Mouse (Mus musculus) liver, embryonic 15.5 days (tissue): Measurements from ENCODE around the gene Zmynd15. TPM values are rescaled to one million over a fixed set of nuclear protein-coding genes. Genes with fewer than 3 reads are reported as not detected.
"Not testable (repeated sequence)": the region's sequence is repeated elsewhere in the genome, so short reads cannot be mapped to it uniquely, and the experiment has no call there.

Source experiments
- ATAC-seq: fragments of 200-750 bp; cut with Nextera tagmentation; 2 replicates; pipeline ENCODE4 v1.8.0; 2017; ENCODE audit warnings: moderate number of reproducible peaks, mild to moderate bottlenecking, moderate library complexity; ENCODE audit not compliant: insufficient read depth
- H3K27ac ChIP-seq: fragments of 300-500 bp; sonication (generic); replicated peaks from 2 replicates; pipeline ENCODE4 v1.5.1; 2015; ENCODE audit warnings: mild to moderate bottlenecking, inconsistent platforms
- H3K27me3 ChIP-seq: fragments of 300-500 bp; sonication (generic); 2 replicates; pipeline ENCODE4 v1.6.1; 2015; ENCODE audit warnings: mild to moderate bottlenecking, inconsistent platforms
- H3K36me3 ChIP-seq: fragments of 300-500 bp; sonication (generic); replicated peaks from 2 replicates; pipeline ENCODE4 v1.6.1; 2015; ENCODE audit warnings: moderate library complexity, mild to moderate bottlenecking, inconsistent platforms
- H3K4me1 ChIP-seq: fragments of 300-500 bp; sonication (generic); replicated peaks from 2 replicates; pipeline ENCODE4 v1.6.1; 2015; ENCODE audit warnings: inconsistent platforms
- H3K4me2 ChIP-seq: fragments of 300-500 bp; sonication (generic); 2 replicates; pipeline ENCODE4 v1.6.1; 2015; ENCODE audit warnings: moderate library complexity, mild to moderate bottlenecking, inconsistent platforms
- H3K4me3 ChIP-seq: fragments of 300-500 bp; sonication (generic); replicated peaks from 2 replicates; pipeline ENCODE4 v1.5.1; 2015; ENCODE audit warnings: mild to moderate bottlenecking, inconsistent platforms
- H3K9ac ChIP-seq: fragments of 300-500 bp; sonication (generic); 2 replicates; pipeline ENCODE4 v1.6.1; 2015; ENCODE audit warnings: moderate library complexity, mild to moderate bottlenecking, inconsistent platforms
- H3K9me3 ChIP-seq: fragments of 300-500 bp; sonication (generic); replicated peaks from 2 replicates; pipeline ENCODE4 v1.6.1; 2016; ENCODE audit warnings: inconsistent platforms
- WGBS: fragments of 180-500 bp; shearing (Covaris S2); methylation state at CpG from one replicate; pipeline ENCODE4 v1.1.7; 2015; ENCODE audit warnings: mixed read lengths; ENCODE audit not compliant: insufficient replicate concordance; 5-methylcytosine and 5-hydroxymethylcytosine counted together
- polyA plus RNA-seq: library from polyadenylated mRNA; unstranded; fragments of >200 nt; fragmentation: Nextera tagmentation; extraction: Ambion mirVana; gene quantifications from 2 replicates; pipeline ENCODE4 v1.2.1, GENCODE M21; 2015

Zmynd15 gene
- polyA plus RNA-seq, 1 experiment from 2014 or later, result 0.22 TPM

- H3K4me2 ChIP-seq, result no peak overlapping the region
- no peak overlapping the region for H3K4me3 ChIP-seq
- no peaks in the 10 kb centered on the region for H3K36me3 ChIP-seq
- H3K27me3 ChIP-seq, result peaks cover 2% of the 10 kb centered on the region; the same call in 1 of the 2 replicates
- no peak for ATAC-seq
- no peak overlapping the region for H3K9ac ChIP-seq
- H3K27ac ChIP-seq, result no peak overlapping the region
- 0 out of 2 replicates have a peak, but pooled peaks cover 2% of the 10 kb centered on the region for H3K4me1 ChIP-seq
- H3K9me3 ChIP-seq, result no peaks in the 10 kb centered on the region
Observed at GRCm38 (mm10) chr11:70472716-70473115, 13.5 kb downstream of the Zmynd15 start.

- not testable (repeated sequence) for H3K27ac ChIP-seq, H3K36me3 ChIP-seq, H3K9ac ChIP-seq, H3K27me3 ChIP-seq, H3K4me1 ChIP-seq, H3K4me2 ChIP-seq, H3K9me3 ChIP-seq, ATAC-seq, H3K4me3 ChIP-seq
- 63% methylated on average over 5 of the region's 5 CpGs for WGBS
Observed at GRCm38 (mm10) chr11:70473291-70473690, 14.1 kb downstream of the Zmynd15 start.

- no peak for ATAC-seq
- Histone ChIP-seq H3K4me3 (no peak overlapping the region), H3K27me3 (0 out of 2 replicates have a peak, but pooled peaks cover 3% of the 10 kb centered on the region), H3K4me1 (0 out of 2 replicates have a peak, but pooled peaks cover 2% of the 10 kb centered on the region), H3K9ac (no peak overlapping the region), H3K36me3 (no peaks in the 10 kb centered on the region), H3K27ac (no peak overlapping the region), H3K4me2 (no peak overlapping the region), H3K9me3 (no peaks in the 10 kb centered on the region)
- 59% methylated on average over 12 of the region's 12 CpGs for WGBS
Observed at GRCm38 (mm10) chr11:70474872-70475534, 15.8 kb downstream of the Zmynd15 start.

- 35% methylated on average over 2 of the region's 2 CpGs for WGBS
Observed at GRCm38 (mm10) chr11:70485498-70485897, 26.3 kb downstream of the Zmynd15 start.

GRCm38 (mm10) chr11:70487816-70488215 lies 28.6 kb downstream of the Zmynd15 start:
- ATAC-seq, result no peak
- Histone ChIP-seq H3K4me1 (no peaks in the 10 kb centered on the region), H3K9me3 (no peaks in the 10 kb centered on the region), H3K4me3 (no peak overlapping the region), H3K36me3 (no peaks in the 10 kb centered on the region), H3K27me3 (no peaks in the 10 kb centered on the region), H3K27ac (no peak overlapping the region), H3K4me2 (no peak overlapping the region), H3K9ac (no peak overlapping the region)
- 33% methylated on average over 4 of the region's 4 CpGs for WGBS

More at GRCm38 (mm10) chr11:70485498-70485897, 26.3 kb downstream of the Zmynd15 start:
- Histone ChIP-seq H3K27me3 (no peaks in the 10 kb centered on the region), H3K27ac (no peak overlapping the region), H3K4me1 (no peaks in the 10 kb centered on the region), H3K9me3 (no peaks in the 10 kb centered on the region), H3K4me3 (no peak overlapping the region), H3K4me2 (no peak overlapping the region), H3K36me3 (no peaks in the 10 kb centered on the region), H3K9ac (no peak overlapping the region)
- ATAC-seq, result no peak

GRCm38 (mm10) chr11:70489138-70489537 lies 29.9 kb downstream of the Zmynd15 start:
- Histone ChIP-seq H3K36me3 (no peaks in the 10 kb centered on the region), H3K4me1 (no peaks in the 10 kb centered on the region), H3K27me3 (no peaks in the 10 kb centered on the region), H3K9ac (no peak overlapping the region), H3K4me3 (no peak overlapping the region), H3K4me2 (no peak overlapping the region), H3K27ac (no peak overlapping the region), H3K9me3 (no peaks in the 10 kb centered on the region)
- WGBS, result 55% methylated on average over 3 of the region's 3 CpGs
- ATAC-seq, result no peak

- no peak overlapping the region for H3K4me2 ChIP-seq
- no peaks in the 10 kb centered on the region for H3K4me1 ChIP-seq
- no peak for ATAC-seq
- 19% methylated on average over 6 of the region's 6 CpGs for WGBS
- H3K9ac ChIP-seq, result no peak overlapping the region
- H3K27ac ChIP-seq, result no peak overlapping the region
- no peak overlapping the region for H3K4me3 ChIP-seq
- no peaks in the 10 kb centered on the region for H3K36me3 ChIP-seq
- H3K27me3 ChIP-seq, result no peaks in the 10 kb centered on the region
- no peaks in the 10 kb centered on the region for H3K9me3 ChIP-seq
Observed at GRCm38 (mm10) chr11:70489684-70490083, 30.5 kb downstream of the Zmynd15 start.

GRCm38 (mm10) chr11:70499566-70500475 lies 40.6 kb downstream of the Zmynd15 start:
- Histone ChIP-seq H3K4me1 (peaks cover 14% of the 10 kb centered on the region), H3K27me3 (0 out of 2 replicates have a peak, but pooled peaks cover 4% of the 10 kb centered on the region), H3K9ac (no peak overlapping the region), H3K4me2 (no peak overlapping the region), H3K4me3 (no peak overlapping the region), H3K36me3 (no peaks in the 10 kb centered on the region), H3K9me3 (no peaks in the 10 kb centered on the region), H3K27ac (no peak overlapping the region)
- ATAC-seq, result no peak
- 52% methylated on average over 14 of the region's 14 CpGs for WGBS

- Histone ChIP-seq H3K27ac (no peak overlapping the region), H3K27me3 (0 out of 2 replicates have a peak, but pooled peaks cover 4% of the 10 kb centered on the region), H3K9me3 (no peaks in the 10 kb centered on the region), H3K4me3 (no peak overlapping the region), H3K4me1 (peaks cover 20% of the 10 kb centered on the region), H3K36me3 (no peaks in the 10 kb centered on the region), H3K4me2 (no peak overlapping the region), H3K9ac (no peak overlapping the region)
- ATAC-seq, result no peak
- WGBS, result 68% methylated on average over 1 of the region's 1 CpGs
Observed at GRCm38 (mm10) chr11:70500476-70500812, 41.2 kb downstream of the Zmynd15 start.

GRCm38 (mm10) chr11:70502018-70502417 lies 42.8 kb downstream of the Zmynd15 start:
- Histone ChIP-seq H3K9ac (no peak overlapping the region), H3K4me2 (no peak overlapping the region), H3K9me3 (no peaks in the 10 kb centered on the region), H3K36me3 (no peaks in the 10 kb centered on the region), H3K27me3 (0 out of 2 replicates have a peak, but pooled peaks cover 4% of the 10 kb centered on the region), H3K27ac (no peak overlapping the region), H3K4me1 (peaks cover 24% of the 10 kb centered on the region), H3K4me3 (no peak overlapping the region)
- 40% methylated on average over 3 of the region's 3 CpGs for WGBS
- no peak for ATAC-seq

GRCm38 (mm10) chr11:70504970-70505369 lies 45.7 kb downstream of the Zmynd15 start, which contains the start of gene Tm4sf5:
Tm4sf5 (plus strand) TSS chr11:70505244.
- ATAC-seq, result no peak
- H3K4me2 ChIP-seq, result no peak within 1 kb of the TSS

More at GRCm38 (mm10) chr11:70504970-70505369, 45.7 kb downstream of the Zmynd15 start, which contains the start of gene Tm4sf5:
- WGBS, result 27% methylated on average over 9 of the region's 9 CpGs
- no peak within 1 kb of the TSS for H3K9ac ChIP-seq
- H3K4me1 ChIP-seq, result peaks cover 27% of the 10 kb centered on the region
- no peaks in the 10 kb centered on the region for H3K36me3 ChIP-seq
- H3K27me3 ChIP-seq, result peaks cover 24% of the 10 kb centered on the region; the same call in 1 of the 2 replicates
- H3K9me3 ChIP-seq, result no peaks in the 10 kb centered on the region
- H3K27ac ChIP-seq, result no peak within 1 kb of the TSS
- no peak within 1 kb of the TSS for H3K4me3 ChIP-seq
